Mouse (Mus musculus): ENCODE results near the gene Ly6g6f. TPM values are rescaled to one million over a fixed set of nuclear protein-coding genes. Genes with fewer than 3 reads are reported as not detected.

Ly6g6f gene
- polyA plus RNA-seq, 1 experiment from 2014 or later: not detected

DNA sequence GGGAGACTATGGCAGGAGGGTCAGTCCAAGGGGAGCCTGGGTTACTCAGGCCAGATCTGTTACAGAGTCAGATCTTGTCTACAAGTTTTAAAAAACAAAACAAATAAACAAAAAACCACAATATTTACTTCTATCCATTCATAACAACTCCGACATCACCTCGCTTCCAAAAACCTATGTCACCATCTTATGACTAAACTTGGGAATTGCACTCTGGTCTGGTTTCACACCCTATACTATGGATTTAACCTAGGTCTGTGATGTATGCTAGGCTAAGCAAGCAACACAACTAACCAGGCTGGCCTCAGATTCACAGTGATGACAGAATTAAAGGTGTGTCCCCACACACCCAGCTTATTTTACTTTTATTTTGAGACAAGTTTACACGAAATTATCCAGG lies 21.1 kb upstream of the Ly6g6f start:
- peak; percentile 46; the same call in 1 of the 2 replicates for TF ChIP-seq CTCF (IDR thresholded peaks at IDR 0.05; ENCODE audit: low read depth)
- H3K4me2 ChIP-seq (ENCODE audit: low read length): no peak overlapping the region
- WGBS: 72% methylated on average over 3 of the region's 3 CpGs

DNA sequence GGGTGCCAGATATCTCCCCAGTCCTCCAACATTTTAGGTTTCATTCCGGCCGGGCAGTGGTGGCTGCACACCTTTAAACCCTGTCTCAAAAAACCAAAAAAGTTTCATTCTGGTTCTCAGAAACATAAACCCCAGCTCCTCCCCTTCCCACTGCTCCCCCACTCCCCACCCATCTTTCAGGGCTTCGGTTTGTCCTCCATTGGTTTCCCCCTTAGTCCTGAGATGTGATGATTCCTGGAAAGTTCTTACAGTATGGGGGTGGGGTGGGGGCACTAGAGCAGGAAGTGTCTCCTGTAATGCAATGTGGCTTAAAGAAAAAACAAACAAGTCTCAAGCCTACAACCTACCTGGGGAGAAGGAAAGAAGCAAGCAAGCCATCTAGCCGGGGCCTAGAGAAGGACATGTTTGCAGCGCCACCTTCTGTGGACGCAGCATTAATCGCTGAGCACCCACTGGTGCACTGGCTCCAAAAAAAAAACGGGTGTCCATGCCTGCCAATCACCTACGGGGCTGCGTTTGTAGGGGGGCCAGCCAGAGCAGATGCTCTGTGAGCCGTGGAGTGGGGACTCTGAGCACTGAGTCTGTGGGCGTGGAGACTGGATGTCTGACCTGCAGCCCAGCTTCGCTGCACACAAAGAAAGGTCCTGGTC lies 20.5 kb upstream of the Ly6g6f start:
- no peak overlapping the region for H3K9ac ChIP-seq (ENCODE audit: low read depth, low read length)
- 20% methylated on average over 13 of the region's 13 CpGs for WGBS
- H3K36me3 ChIP-seq (ENCODE audit: insufficient read depth, low read length): peaks cover 24% of the 10 kb centered on the region
- peaks cover 4% of the 10 kb centered on the region; the same call in 1 of the 2 replicates for H3K4me1 ChIP-seq (replicated peaks; ENCODE audit: insufficient read depth, low read length)
- H3K27ac ChIP-seq: peak overlapping the region; percentile 10; the same call in 1 of the 2 replicates
- H3K4me2 ChIP-seq (ENCODE audit: low read length): peak overlapping the region; percentile 39
- H3K27me3 ChIP-seq (ENCODE audit: insufficient read depth, low read length): no peaks in the 10 kb centered on the region
- no peak overlapping the region for H3K4me3 ChIP-seq (replicated peaks; ENCODE audit: low read depth, low read length)
- peak; percentile 72 for TF ChIP-seq CTCF (IDR thresholded peaks at IDR 0.05; ENCODE audit: low read depth)
- no peak for ATAC-seq (replicated peaks; ENCODE audit: low FRiP score, low read depth)
- peak; percentile 78 for DNase-seq (ENCODE audit: low spot score)
- H3K9me3 ChIP-seq (replicated peaks; ENCODE audit: low read length): no peaks in the 10 kb centered on the region

More for the DNA sequence above, 21.1 kb upstream of the Ly6g6f start:
- H3K36me3 ChIP-seq (ENCODE audit: insufficient read depth, low read length): peaks cover 17% of the 10 kb centered on the region
- H3K9ac ChIP-seq (ENCODE audit: low read depth, low read length): no peak overlapping the region
- DNase-seq (ENCODE audit: low spot score) (peak; percentile 41), ATAC-seq (replicated peaks; ENCODE audit: low FRiP score, low read depth) (no peak)
- peaks cover 3% of the 10 kb centered on the region; the same call in 1 of the 2 replicates for H3K4me1 ChIP-seq (replicated peaks; ENCODE audit: insufficient read depth, low read length)
- no peak overlapping the region for H3K4me3 ChIP-seq (replicated peaks; ENCODE audit: low read depth, low read length)
- H3K27ac ChIP-seq: no peak overlapping the region; the same call in 1 of the 2 replicates
- H3K9me3 ChIP-seq (replicated peaks; ENCODE audit: low read length): no peaks in the 10 kb centered on the region
- no peaks in the 10 kb centered on the region for H3K27me3 ChIP-seq (ENCODE audit: insufficient read depth, low read length)

DNA sequence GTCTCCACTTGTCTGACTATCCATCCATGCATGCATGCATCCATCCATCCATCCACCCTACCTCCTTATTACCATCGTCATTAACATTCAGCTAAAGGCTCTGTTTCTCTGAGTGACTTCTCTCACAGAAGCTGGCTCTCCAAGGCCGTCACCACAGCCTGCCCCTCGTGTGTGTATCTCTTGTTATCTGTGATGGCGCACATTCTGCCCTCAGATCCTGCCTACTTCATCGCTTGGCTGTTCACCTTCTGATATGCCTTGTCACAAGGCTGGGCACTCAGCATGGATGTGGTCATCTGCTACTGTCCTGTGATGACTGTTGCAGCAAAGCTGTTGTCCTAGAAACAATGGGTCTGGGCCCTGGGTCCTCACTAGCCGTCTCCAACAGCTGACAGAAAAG lies 19.3 kb upstream of the Ly6g6f start:
- H3K9me3 ChIP-seq (replicated peaks; ENCODE audit: low read length): no peaks in the 10 kb centered on the region
- WGBS: 77% methylated on average over 6 of the region's 6 CpGs
- H3K27me3 ChIP-seq (ENCODE audit: insufficient read depth, low read length): no peaks in the 10 kb centered on the region
- H3K4me2 ChIP-seq (ENCODE audit: low read length): no peak overlapping the region
- H3K9ac ChIP-seq (ENCODE audit: low read depth, low read length): no peak overlapping the region
- H3K36me3 ChIP-seq (ENCODE audit: insufficient read depth, low read length): peaks cover 32% of the 10 kb centered on the region
- TF ChIP-seq CTCF (IDR thresholded peaks at IDR 0.05; ENCODE audit: low read depth): no peak
- DNase-seq (ENCODE audit: low spot score): no peak
- H3K4me3 ChIP-seq (replicated peaks; ENCODE audit: low read depth, low read length): no peak overlapping the region
- no peak for ATAC-seq (replicated peaks; ENCODE audit: low FRiP score, low read depth)
- H3K27ac ChIP-seq: no peak overlapping the region
- H3K4me1 ChIP-seq (replicated peaks; ENCODE audit: insufficient read depth, low read length): peaks cover 13% of the 10 kb centered on the region; the same call in 1 of the 2 replicates

DNA sequence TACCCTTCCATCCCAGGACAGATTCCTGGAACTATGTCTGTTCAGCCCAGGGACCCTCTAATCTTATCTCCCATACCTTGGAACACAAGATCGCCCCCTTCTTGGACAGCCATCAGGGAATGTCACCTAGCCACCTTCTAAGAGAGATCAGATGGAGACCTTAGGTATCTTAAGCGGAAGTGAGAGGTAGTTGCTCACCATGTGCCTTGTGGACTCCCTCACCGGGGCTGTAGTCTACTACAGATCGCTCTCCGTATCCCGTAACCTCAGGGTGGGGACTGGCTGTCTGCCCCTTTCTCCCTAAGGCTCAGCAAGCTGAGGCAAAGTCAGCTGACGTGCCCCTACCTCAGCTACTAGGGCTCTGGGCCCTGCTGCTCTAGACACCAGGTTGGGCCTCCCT lies 18.7 kb upstream of the Ly6g6f start:
- H3K4me3 ChIP-seq (replicated peaks; ENCODE audit: low read depth, low read length): no peak overlapping the region
- H3K4me2 ChIP-seq (ENCODE audit: low read length): no peak overlapping the region
- 94% methylated on average over 7 of the region's 7 CpGs for WGBS
- no peaks in the 10 kb centered on the region for H3K27me3 ChIP-seq (ENCODE audit: insufficient read depth, low read length)
- H3K9me3 ChIP-seq (replicated peaks; ENCODE audit: low read length): no peaks in the 10 kb centered on the region
- H3K27ac ChIP-seq: 0 out of 2 replicates have a peak overlapping the region, but pooled peaks have one; percentile 8
- H3K9ac ChIP-seq (ENCODE audit: low read depth, low read length): no peak overlapping the region
- H3K36me3 ChIP-seq (ENCODE audit: insufficient read depth, low read length): peaks cover 37% of the 10 kb centered on the region
- DNase-seq (ENCODE audit: low spot score) (no peak), ATAC-seq (replicated peaks; ENCODE audit: low FRiP score, low read depth) (no peak)
- peaks cover 13% of the 10 kb centered on the region; the same call in 1 of the 2 replicates for H3K4me1 ChIP-seq (replicated peaks; ENCODE audit: insufficient read depth, low read length)
- no peak for TF ChIP-seq CTCF (IDR thresholded peaks at IDR 0.05; ENCODE audit: low read depth)

DNA sequence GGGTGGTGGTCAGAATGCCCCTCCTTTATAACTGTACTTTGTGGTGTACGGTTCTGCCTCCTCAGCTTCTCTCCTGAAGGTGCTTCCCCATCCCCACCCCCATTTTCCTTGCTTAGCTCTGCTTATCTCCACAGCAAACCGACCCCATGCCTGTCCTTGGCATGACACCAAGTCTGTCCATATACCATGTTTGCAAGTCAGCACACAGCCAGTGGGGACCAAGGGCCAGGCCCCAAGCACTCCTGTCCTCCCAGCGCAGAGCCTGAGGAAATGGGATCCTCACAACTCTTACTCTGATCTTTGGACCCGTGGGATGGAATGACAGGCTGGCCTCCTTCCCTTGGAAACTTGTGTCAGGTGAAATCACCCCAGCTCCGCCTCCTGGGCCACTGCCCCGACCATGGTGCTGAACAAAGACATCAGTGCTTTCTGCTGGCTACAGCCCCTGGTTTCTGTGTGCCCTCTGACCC lies 17.8 kb upstream of the Ly6g6f start:
- DNase-seq (ENCODE audit: low spot score) (peak; percentile 28), ATAC-seq (replicated peaks; ENCODE audit: low FRiP score, low read depth) (peak; percentile 44)
- H3K4me1 ChIP-seq (replicated peaks; ENCODE audit: insufficient read depth, low read length): peaks cover 13% of the 10 kb centered on the region; the same call in 1 of the 2 replicates
- H3K4me2 ChIP-seq (ENCODE audit: low read length): no peak overlapping the region
- no peak for TF ChIP-seq CTCF (IDR thresholded peaks at IDR 0.05; ENCODE audit: low read depth)
- H3K4me3 ChIP-seq (replicated peaks; ENCODE audit: low read depth, low read length): no peak overlapping the region
- no peaks in the 10 kb centered on the region for H3K9me3 ChIP-seq (replicated peaks; ENCODE audit: low read length)
- H3K27ac ChIP-seq: 0 out of 2 replicates have a peak overlapping the region, but pooled peaks have one; percentile 36
- no peaks in the 10 kb centered on the region for H3K27me3 ChIP-seq (ENCODE audit: insufficient read depth, low read length)
- H3K9ac ChIP-seq (ENCODE audit: low read depth, low read length): no peak overlapping the region
- 49% methylated on average over 6 of the region's 6 CpGs for WGBS
- H3K36me3 ChIP-seq (ENCODE audit: insufficient read depth, low read length): peaks cover 45% of the 10 kb centered on the region

DNA sequence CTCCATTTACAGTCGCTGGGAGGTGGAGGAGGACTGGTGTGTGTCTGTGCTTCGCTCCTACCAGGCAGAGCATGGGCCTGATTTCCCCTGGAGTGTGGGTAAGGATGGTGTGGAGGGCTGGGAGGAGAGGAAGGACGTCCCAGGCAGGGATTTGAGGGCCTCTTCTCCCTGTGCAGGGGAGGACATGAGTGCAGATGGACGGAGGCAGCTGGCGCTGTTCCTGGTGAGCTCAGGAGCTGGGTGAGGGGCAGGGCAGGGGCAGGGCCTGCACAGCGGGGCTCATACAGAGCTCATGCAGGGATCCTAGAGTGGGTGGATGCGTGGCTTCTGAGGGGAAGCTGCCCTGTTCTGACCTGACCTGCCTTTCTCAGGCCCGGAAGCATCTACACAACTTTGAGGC lies 16.9 kb upstream of the Ly6g6f start:
- no peak overlapping the region for H3K4me2 ChIP-seq (ENCODE audit: low read length)
- peak overlapping the region; percentile 9; the same call in 1 of the 2 replicates for H3K27ac ChIP-seq
- 51% methylated on average over 7 of the region's 8 CpGs for WGBS
- TF ChIP-seq CTCF (IDR thresholded peaks at IDR 0.05; ENCODE audit: low read depth): no peak
- H3K27me3 ChIP-seq (ENCODE audit: insufficient read depth, low read length): no peaks in the 10 kb centered on the region
- no peak for DNase-seq (ENCODE audit: low spot score)
- H3K9me3 ChIP-seq (replicated peaks; ENCODE audit: low read length): no peaks in the 10 kb centered on the region
- peaks cover 53% of the 10 kb centered on the region for H3K36me3 ChIP-seq (ENCODE audit: insufficient read depth, low read length)
- H3K9ac ChIP-seq (ENCODE audit: low read depth, low read length): no peak overlapping the region
- H3K4me1 ChIP-seq (replicated peaks; ENCODE audit: insufficient read depth, low read length): peaks cover 13% of the 10 kb centered on the region; the same call in 1 of the 2 replicates
- no peak overlapping the region for H3K4me3 ChIP-seq (replicated peaks; ENCODE audit: low read depth, low read length)
- no peak for ATAC-seq (replicated peaks; ENCODE audit: low FRiP score, low read depth)

Data from kidney, postnatal 0 days (tissue).